Mouse (Mus musculus) cortical plate, adult 2 months (tissue): ENCODE measurements around the gene Top1.

ENCODE experiments used
- CTCF ChIP-seq: fragments of 200-500 bp; IDR thresholded peaks from 2 replicates; pipeline ENCODE4 v1.5.1; 2011; ENCODE audit warnings: mild to moderate bottlenecking, control low read depth, low read length; ENCODE audit not compliant: insufficient read depth; ENCODE audit errors: extremely low read depth
- POLR2A ChIP-seq: fragments of 200-500 bp; IDR thresholded peaks from 2 replicates; pipeline ENCODE4 v1.6.1; 2011; ENCODE audit warnings: mild to moderate bottlenecking, low read length, control low read depth; ENCODE audit not compliant: insufficient read depth; ENCODE audit errors: extremely low read depth

- TF ChIP-seq CTCF (no peak), POLR2A (no peak)
Measured at GRCm38 (mm10) chr2:160745497-160745896, 99.8 kb downstream of the Top1 start.
